Mouse (Mus musculus) heart, embryonic 12.5 days (tissue): ENCODE results near the gene Cdhr1. TPM values are rescaled to one million over a fixed set of nuclear protein-coding genes. Genes with fewer than 3 reads are reported as not detected.

Experiments
- ATAC-seq: fragments of 200-750 bp; cut with Nextera tagmentation; 2 replicates; pipeline ENCODE4 v1.8.0; 2017; ENCODE audit warnings: moderate TSS enrichment, moderate library complexity; ENCODE audit not compliant: insufficient number of reproducible peaks, low FRiP score
- H3K27ac ChIP-seq: fragments of 300-500 bp; sonication (generic); 2 replicates; pipeline ENCODE4 v1.5.1; 2016; ENCODE audit warnings: mild to moderate bottlenecking, moderate library complexity; ENCODE audit not compliant: poor library complexity, severe bottlenecking
- H3K27me3 ChIP-seq: fragments of 300-500 bp; sonication (generic); replicated peaks from 2 replicates; pipeline ENCODE4 v1.6.1; 2016; ENCODE audit warnings: mild to moderate bottlenecking, moderate library complexity
- H3K36me3 ChIP-seq: fragments of 300-500 bp; sonication (generic); 2 replicates; pipeline ENCODE4 v1.6.1; 2016; ENCODE audit warnings: mild to moderate bottlenecking, moderate library complexity
- H3K4me1 ChIP-seq: fragments of 300-500 bp; sonication (generic); replicated peaks from 2 replicates; pipeline ENCODE4 v1.6.1; 2016; ENCODE audit warnings: mild to moderate bottlenecking
- H3K4me2 ChIP-seq: fragments of 300-500 bp; sonication (generic); 2 replicates; pipeline ENCODE4 v1.6.1; 2016; ENCODE audit warnings: mild to moderate bottlenecking, moderate library complexity
- H3K4me3 ChIP-seq: fragments of 300-500 bp; sonication (generic); 2 replicates; pipeline ENCODE4 v1.5.1; 2016; ENCODE audit warnings: mild to moderate bottlenecking
- H3K9ac ChIP-seq: fragments of 300-500 bp; sonication (generic); 2 replicates; pipeline ENCODE4 v1.6.1; 2016; ENCODE audit warnings: mild to moderate bottlenecking, moderate library complexity
- H3K9me3 ChIP-seq: fragments of 300-500 bp; sonication (generic); replicated peaks from 2 replicates; pipeline ENCODE4 v1.6.1; 2016; ENCODE audit warnings: mild to moderate bottlenecking, moderate library complexity
- WGBS: fragments of 180-500 bp; shearing (Covaris S2); methylation state at CpG from one replicate; pipeline ENCODE4 v1.1.7; 2016; 5-methylcytosine and 5-hydroxymethylcytosine counted together
- polyA plus RNA-seq: library from polyadenylated mRNA; unstranded; fragments of >200 nt; fragmentation: Nextera tagmentation; extraction: Ambion mirVana; gene quantifications from 2 replicates; pipeline ENCODE4 v1.2.1, GENCODE M21; 2016

Gene Cdhr1
- polyA plus RNA-seq, 1 experiment from 2014 or later = 0.20 TPM

DNA sequence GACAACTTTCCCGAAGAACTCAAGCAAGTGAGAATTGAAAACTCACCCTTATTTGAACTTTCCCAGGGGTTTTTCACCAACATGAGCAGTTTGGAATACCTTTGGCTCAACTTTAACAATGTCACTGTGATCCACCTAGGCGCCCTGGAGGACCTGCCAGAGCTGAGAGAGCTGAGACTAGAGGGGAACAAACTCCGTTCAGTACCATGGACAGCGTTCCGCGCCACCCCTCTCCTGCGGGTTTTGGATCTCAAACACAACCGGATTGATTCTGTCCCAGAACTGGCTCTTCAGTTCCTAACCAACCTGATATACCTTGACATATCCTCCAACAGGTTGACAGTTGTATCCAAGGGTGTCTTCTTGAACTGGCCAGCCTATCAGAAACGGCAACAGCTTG, 29.6 kb downstream of the Cdhr1 start:
- H3K4me1 ChIP-seq = no peaks in the 10 kb centered on the region
- H3K4me3 ChIP-seq = no peak overlapping the region
- H3K27me3 ChIP-seq = no peaks in the 10 kb centered on the region
- H3K36me3 ChIP-seq = no peaks in the 10 kb centered on the region
- no peak overlapping the region for H3K27ac ChIP-seq
- ATAC-seq = no peak
- no peaks in the 10 kb centered on the region for H3K9me3 ChIP-seq
- H3K9ac ChIP-seq = no peak overlapping the region
- no peak overlapping the region for H3K4me2 ChIP-seq
- 18% methylated on average over 9 of the region's 9 CpGs for WGBS

- ATAC-seq = no peak
- H3K4me3 ChIP-seq = no peak within 1 kb of the TSS
- 70% methylated on average over 5 of the region's 5 CpGs for WGBS
These were observed 30.5 kb downstream of the Cdhr1 start, which contains the start of gene Lrit2 for GRCm38 (mm10) chr14:37067629-37068028. Gene Lrit2, plus strand, starts transcription at chr14:37067929.

GRCm38 (mm10) chr14:37066636-37067035, 31.5 kb downstream of the Cdhr1 start:
- H3K9me3 ChIP-seq = no peaks in the 10 kb centered on the region
- H3K9ac ChIP-seq = no peak overlapping the region
- 53% methylated on average over 2 of the region's 2 CpGs for WGBS
- H3K4me3 ChIP-seq = no peak overlapping the region
- no peaks in the 10 kb centered on the region for H3K4me1 ChIP-seq
- no peak for ATAC-seq
- H3K36me3 ChIP-seq = no peaks in the 10 kb centered on the region
- no peak overlapping the region for H3K4me2 ChIP-seq
- H3K27ac ChIP-seq = no peak overlapping the region
- H3K27me3 ChIP-seq = no peaks in the 10 kb centered on the region

More at GRCm38 (mm10) chr14:37067629-37068028, 30.5 kb downstream of the Cdhr1 start, which contains the start of gene Lrit2:
- Histone ChIP-seq H3K9ac (no peak within 1 kb of the TSS), H3K27ac (no peak within 1 kb of the TSS), H3K9me3 (no peaks in the 10 kb centered on the region), H3K36me3 (no peaks in the 10 kb centered on the region), H3K27me3 (no peaks in the 10 kb centered on the region), H3K4me2 (no peak within 1 kb of the TSS), H3K4me1 (no peaks in the 10 kb centered on the region)

DNA sequence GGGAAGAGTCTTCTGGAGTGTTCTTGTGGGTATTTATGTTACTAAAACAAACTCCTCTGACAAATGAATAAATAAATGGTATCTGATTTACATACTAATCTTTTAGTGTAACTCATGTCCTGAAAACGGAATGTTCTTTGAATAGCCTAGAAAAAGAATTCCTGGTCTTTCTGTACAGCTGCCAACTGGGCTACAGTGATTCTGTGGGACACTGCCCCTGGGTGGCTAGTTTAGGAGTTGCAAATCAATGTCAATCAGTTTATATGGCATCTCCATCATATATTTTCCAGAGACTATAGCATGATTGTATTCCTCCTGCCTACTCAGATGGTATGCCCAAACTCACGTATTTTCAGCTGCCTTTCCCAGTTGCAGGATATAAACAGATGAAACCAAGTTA, 33.3 kb downstream of the Cdhr1 start:
- Histone ChIP-seq H3K4me2 (no peak overlapping the region), H3K4me3 (no peak overlapping the region), H3K27me3 (no peaks in the 10 kb centered on the region), H3K4me1 (no peaks in the 10 kb centered on the region), H3K9me3 (no peaks in the 10 kb centered on the region), H3K36me3 (no peaks in the 10 kb centered on the region), H3K27ac (no peak overlapping the region), H3K9ac (no peak overlapping the region)
- ATAC-seq = no peak
- WGBS = 52% methylated on average over 2 of the region's 2 CpGs

DNA sequence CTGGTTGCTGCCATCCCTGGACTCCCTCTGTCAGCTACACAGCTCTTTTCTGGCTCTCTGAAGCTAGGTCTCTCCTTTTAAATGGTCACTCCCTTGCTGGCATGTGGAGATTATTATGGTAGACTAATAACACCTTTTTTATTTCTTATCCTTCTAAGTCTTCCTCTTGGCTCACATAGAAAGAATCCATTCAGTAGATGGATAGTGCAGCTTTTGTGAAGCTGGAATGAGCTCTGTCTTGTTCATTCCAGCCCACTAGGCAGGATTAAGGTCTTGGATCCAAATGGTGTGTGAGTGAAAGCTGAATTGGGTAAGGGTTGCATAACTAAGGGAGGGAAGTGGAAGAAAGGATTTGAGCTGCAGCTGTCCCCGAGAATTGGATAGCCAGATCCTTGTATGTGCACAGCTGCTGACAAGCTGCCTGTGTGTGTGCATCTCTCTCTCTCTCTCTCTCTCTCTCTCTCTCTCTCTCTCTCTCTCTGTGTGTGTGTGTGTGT, 49.2 kb downstream of the Cdhr1 start, which contains the start of gene Rgr:
Gene Rgr, minus strand, starts transcription at position 51 of the 497 bp plus-strand sequence.
- WGBS = 70% methylated on average over 1 of the region's 1 CpGs
- Histone ChIP-seq H3K4me1 (no peaks in the 10 kb centered on the region), H3K4me3 (no peak within 1 kb of the TSS), H3K27ac (no peak within 1 kb of the TSS), H3K36me3 (no peaks in the 10 kb centered on the region), H3K9me3 (no peaks in the 10 kb centered on the region), H3K4me2 (no peak within 1 kb of the TSS), H3K9ac (no peak within 1 kb of the TSS), H3K27me3 (no peaks in the 10 kb centered on the region)
- ATAC-seq = no peak

- H3K4me2 ChIP-seq = no peak overlapping the region
- no peak overlapping the region for H3K27ac ChIP-seq
- H3K4me1 ChIP-seq = no peaks in the 10 kb centered on the region
- no peak for ATAC-seq
- H3K27me3 ChIP-seq = no peaks in the 10 kb centered on the region
- WGBS = 39% methylated on average over 5 of the region's 5 CpGs
- no peaks in the 10 kb centered on the region for H3K9me3 ChIP-seq
- no peak overlapping the region for H3K4me3 ChIP-seq
- H3K9ac ChIP-seq = no peak overlapping the region
- H3K36me3 ChIP-seq = no peaks in the 10 kb centered on the region
These were observed 63.7 kb downstream of the Cdhr1 start for GRCm38 (mm10) chr14:37034432-37034831.

GRCm38 (mm10) chr14:37033241-37033640, 64.9 kb downstream of the Cdhr1 start:
- Histone ChIP-seq H3K36me3 (no peaks in the 10 kb centered on the region), H3K4me2 (no peak overlapping the region), H3K27me3 (no peaks in the 10 kb centered on the region), H3K9ac (no peak overlapping the region), H3K4me1 (no peaks in the 10 kb centered on the region), H3K27ac (no peak overlapping the region), H3K4me3 (no peak overlapping the region), H3K9me3 (no peaks in the 10 kb centered on the region)
- 16% methylated on average over 7 of the region's 7 CpGs for WGBS
- ATAC-seq = no peak

- Histone ChIP-seq H3K27me3 (no peaks in the 10 kb centered on the region), H3K27ac (no peak overlapping the region), H3K4me1 (no peaks in the 10 kb centered on the region), H3K4me3 (no peak overlapping the region), H3K4me2 (no peak overlapping the region), H3K36me3 (no peaks in the 10 kb centered on the region), H3K9ac (no peak overlapping the region), H3K9me3 (no peaks in the 10 kb centered on the region)
- no peak for ATAC-seq
- 75% methylated on average over 11 of the region's 11 CpGs for WGBS
These were observed 65.6 kb downstream of the Cdhr1 start for GRCm38 (mm10) chr14:37032481-37033104.

DNA sequence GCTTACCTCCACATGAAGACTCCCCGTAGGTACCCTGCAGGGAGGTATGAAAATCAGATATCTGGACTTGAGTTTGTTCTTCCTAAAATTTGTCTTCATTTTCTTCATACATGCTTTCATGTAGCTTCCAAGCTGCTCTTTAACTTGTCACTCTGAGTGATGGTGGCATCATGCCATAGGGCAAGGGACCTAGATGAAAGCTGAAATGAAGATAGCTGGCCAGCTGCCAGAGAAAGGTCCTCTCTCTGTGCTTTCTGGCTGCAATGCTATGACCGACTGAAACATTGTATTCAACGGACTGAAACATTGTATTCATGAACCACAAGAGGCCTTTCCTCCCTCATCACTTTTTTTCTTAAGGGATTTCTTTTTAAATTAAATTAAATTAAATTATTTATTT, 69.6 kb downstream of the Cdhr1 start:
- 79% methylated on average over 3 of the region's 3 CpGs for WGBS
- H3K4me1 ChIP-seq = no peaks in the 10 kb centered on the region

GRCm38 (mm10) chr14:37027951-37028350, 70.2 kb downstream of the Cdhr1 start:
- Histone ChIP-seq H3K27ac (no peak overlapping the region), H3K36me3 (no peaks in the 10 kb centered on the region), H3K4me1 (no peaks in the 10 kb centered on the region), H3K9me3 (no peaks in the 10 kb centered on the region), H3K9ac (no peak overlapping the region), H3K4me2 (no peak overlapping the region), H3K4me3 (no peak overlapping the region), H3K27me3 (no peaks in the 10 kb centered on the region)
- no peak for ATAC-seq
- WGBS = 88% methylated on average over 3 of the region's 3 CpGs

More for the DNA sequence above, 69.6 kb downstream of the Cdhr1 start:
- no peaks in the 10 kb centered on the region for H3K27me3 ChIP-seq
- no peaks in the 10 kb centered on the region for H3K36me3 ChIP-seq
- H3K4me3 ChIP-seq = no peak overlapping the region
- H3K4me2 ChIP-seq = no peak overlapping the region
- no peak overlapping the region for H3K9ac ChIP-seq
- H3K27ac ChIP-seq = no peak overlapping the region
- H3K9me3 ChIP-seq = no peaks in the 10 kb centered on the region
- ATAC-seq = no peak
